Mouse (Mus musculus) erythroblast, embryonic 14.5 days (primary cell): ENCODE measurements around the gene Elp6.

Experiments used
- GATA1 ChIP-seq: IDR thresholded peaks from 2 replicates; pipeline ENCODE4 v1.6.1; 2012; ENCODE audit warnings: low read length, inconsistent platforms, mixed read lengths
- TAL1 ChIP-seq: IDR thresholded peaks from 3 replicates; pipeline ENCODE4 v1.6.1; 2012; ENCODE audit warnings: low read length, inconsistent platforms, mixed read lengths

- no peak for TF ChIP-seq TAL1
- no peak for TF ChIP-seq GATA1
Observed at GRCm38 (mm10) chr9:110324181-110324580, 19.2 kb downstream of the Elp6 start.
